Mouse (Mus musculus) 3T3-L1 (cell line): ENCODE measurements at regions not wholly inside any gene's neighbourhood (a gene's known extent, or its start where the extent isn't known, plus 50 kb on each side); places are given as distances from the start of the nearest gene placed in this dataset.

ENCODE experiments used
- DNase-seq: peaks from one replicate; pipeline ENCODE4 v3.0.0-alpha.2; 2015; ENCODE audit warnings: low read depth, low spot score

- no peak for DNase-seq
Measured at GRCm38 (mm10) chr19:60684417-60684816, 71.4 kb upstream of the Nanos1 start.

DNA sequence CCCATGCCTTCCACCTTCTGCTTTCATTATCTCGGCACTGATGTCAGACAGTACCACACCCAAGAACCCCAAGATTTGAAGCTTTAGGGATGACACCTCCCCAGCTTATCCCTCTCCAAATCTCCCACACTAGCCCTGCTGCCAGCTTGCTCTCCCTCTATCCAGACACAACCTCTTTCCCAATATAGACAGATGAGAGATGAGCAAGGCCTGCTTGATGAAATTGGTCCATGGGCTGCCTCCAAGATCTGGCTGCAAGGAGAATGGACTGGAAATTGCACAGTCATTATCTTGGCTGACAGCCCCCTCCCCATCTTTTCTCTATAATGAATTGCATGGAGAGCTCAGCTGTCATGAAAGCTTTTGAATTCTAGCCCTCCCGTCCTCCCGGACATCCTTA, 73.5 kb upstream of the Nanos1 start:
- no peak for DNase-seq

- DNase-seq: no peak
Measured at GRCm38 (mm10) chr19:60681481-60681880, 74.3 kb upstream of the Nanos1 start.

DNA sequence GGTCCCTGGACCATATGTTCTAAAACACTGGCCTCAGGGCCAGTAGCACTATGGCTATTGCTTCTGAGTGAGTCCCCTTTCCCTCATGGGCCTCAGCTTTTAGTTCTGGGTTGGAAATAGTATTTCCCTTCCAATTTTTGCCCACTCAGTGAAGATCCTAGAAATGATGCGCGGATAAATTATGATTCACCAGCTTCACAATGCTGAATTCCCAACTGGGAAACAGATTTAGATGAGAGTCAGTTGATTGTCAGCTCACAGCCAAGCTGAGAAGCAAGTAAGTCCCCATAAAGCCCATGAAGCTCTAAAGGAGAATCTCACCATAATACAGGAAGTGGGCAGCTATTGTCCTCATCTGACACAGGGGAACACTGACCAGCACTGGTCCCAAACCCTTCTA, 77.6 kb upstream of the Nanos1 start:
- DNase-seq: no peak

- DNase-seq: no peak
Measured at GRCm38 (mm10) chr19:60674953-60675472, 80.8 kb upstream of the Nanos1 start.

DNA sequence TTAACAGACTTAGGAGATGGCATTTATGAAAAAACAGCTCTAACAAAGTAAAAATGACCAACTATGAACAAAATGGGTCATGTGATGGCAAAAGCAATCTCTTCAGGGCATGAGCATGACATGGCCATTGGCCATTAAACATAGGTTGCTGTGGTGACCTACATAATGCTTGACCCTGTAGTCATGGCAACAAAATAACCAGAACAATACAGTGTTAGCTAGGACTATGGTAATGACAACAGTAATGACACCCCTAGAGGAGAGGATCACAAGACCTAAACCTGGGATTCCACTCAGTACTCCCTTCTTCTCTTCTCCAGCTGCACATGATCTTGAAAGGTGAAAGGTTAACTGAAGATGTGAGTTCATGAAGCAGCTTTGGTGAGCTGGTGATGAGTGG, 85.0 kb upstream of the Nanos1 start:
- DNase-seq: no peak

- DNase-seq: no peak
Measured at GRCm38 (mm10) chr19:60665842-60666241, 85.0 kb upstream of the Cacul1 start.

DNA sequence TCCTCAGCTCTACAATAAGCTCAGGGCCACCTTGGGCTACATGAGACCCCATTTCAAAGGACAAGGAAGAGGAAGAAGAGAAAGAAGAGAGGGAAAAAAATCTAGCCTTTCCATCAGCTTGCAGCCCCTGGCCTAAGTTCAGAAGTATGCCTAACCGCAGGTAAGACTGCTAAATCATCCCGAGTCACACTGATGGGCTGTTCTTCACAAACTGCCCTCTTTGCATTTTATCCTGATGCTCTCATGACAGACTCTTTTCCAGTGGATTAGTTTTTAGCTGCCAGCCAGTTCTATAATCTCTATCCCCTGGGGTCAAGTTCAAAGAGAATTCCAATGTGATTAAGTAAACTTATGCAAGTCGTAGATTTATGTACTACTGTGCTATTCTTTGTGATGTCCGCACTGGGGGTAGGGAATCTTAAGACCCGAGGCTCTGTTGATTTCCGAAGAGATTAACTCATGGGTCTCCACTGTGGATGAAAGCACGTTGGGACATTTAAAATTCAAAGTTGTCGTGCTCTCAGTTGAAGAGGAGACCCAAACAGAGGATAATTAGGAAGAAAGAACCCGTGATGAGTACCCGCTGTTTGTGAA, 70.4 kb upstream of the Cacul1 start:
- DNase-seq: no peak

DNA sequence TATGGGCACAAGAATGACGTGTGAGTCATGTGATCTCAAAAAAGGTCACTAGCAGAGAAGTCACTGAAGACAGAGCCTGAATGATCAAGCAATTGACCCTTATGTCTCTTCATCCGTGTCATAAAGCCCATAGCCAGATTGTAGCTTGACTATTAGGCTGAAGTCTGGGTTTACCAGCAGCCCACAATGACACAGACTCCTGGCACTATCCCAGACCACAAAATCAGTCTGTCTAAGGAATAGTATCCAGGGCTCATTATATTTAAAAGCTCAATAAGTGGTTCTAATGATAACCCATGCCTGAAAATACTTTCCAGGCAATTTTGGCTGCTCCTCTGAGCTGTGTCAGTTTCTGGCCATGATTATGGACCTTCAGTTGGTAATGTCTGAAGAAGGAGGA, 59.2 kb upstream of the Cacul1 start:
- DNase-seq: peak; percentile 72
